Mouse (Mus musculus) forebrain, embryonic 12.5 days (tissue): Measurements from ENCODE around the gene Tgfbr3l. TPM values are rescaled to one million over a fixed set of nuclear protein-coding genes. Genes with fewer than 3 reads are reported as not detected.

Experiments
- ATAC-seq: fragments of 200-750 bp; cut with Nextera tagmentation; 2 replicates; pipeline ENCODE4 v1.8.0; 2017; ENCODE audit warnings: moderate TSS enrichment; ENCODE audit not compliant: low FRiP score
- H3K27ac ChIP-seq: fragments of 300-500 bp; sonication (generic); 2 replicates; pipeline ENCODE4 v1.5.1; 2016; ENCODE audit warnings: mild to moderate bottlenecking
- H3K27me3 ChIP-seq: fragments of 300-500 bp; sonication (generic); 2 replicates; pipeline ENCODE4 v1.6.1; 2016; ENCODE audit warnings: mild to moderate bottlenecking
- H3K36me3 ChIP-seq: fragments of 300-500 bp; sonication (generic); replicated peaks from 2 replicates; pipeline ENCODE4 v1.6.1; 2016; ENCODE audit warnings: mild to moderate bottlenecking
- H3K4me1 ChIP-seq: fragments of 300-500 bp; sonication (generic); 2 replicates; pipeline ENCODE4 v1.6.1; 2016
- H3K4me2 ChIP-seq: fragments of 300-500 bp; sonication (generic); 2 replicates; pipeline ENCODE4 v1.6.1; 2016; ENCODE audit warnings: mild to moderate bottlenecking, moderate library complexity
- H3K4me3 ChIP-seq: fragments of 300-500 bp; sonication (generic); replicated peaks from 2 replicates; pipeline ENCODE4 v1.5.1; 2016; ENCODE audit warnings: mild to moderate bottlenecking
- H3K9ac ChIP-seq: fragments of 300-500 bp; sonication (generic); 2 replicates; pipeline ENCODE4 v1.6.1; 2016; ENCODE audit warnings: mild to moderate bottlenecking
- H3K9me3 ChIP-seq: fragments of 300-500 bp; sonication (generic); 2 replicates; pipeline ENCODE4 v1.6.1; 2016
- WGBS: fragments of 180-500 bp; shearing (Covaris S2); methylation state at CpG from one replicate; pipeline ENCODE4 v1.1.7; 2016; 5-methylcytosine and 5-hydroxymethylcytosine counted together
- polyA plus RNA-seq: library from polyadenylated mRNA; unstranded; fragments of >200 nt; fragmentation: Nextera tagmentation; extraction: Ambion mirVana; gene quantifications from 2 replicates; pipeline ENCODE4 v1.2.1, GENCODE M21; 2016

The Tgfbr3l gene
- polyA plus RNA-seq, result 3.7 and 4.5 TPM in 2 replicates

GRCm38 (mm10) chr8:4247951-4248540 is at the start of gene Tgfbr3l:
Gene Tgfbr3l, plus strand, starts transcription at chr8:4248214.
- no peak within 1 kb of the TSS for H3K4me2 ChIP-seq
- H3K4me3 ChIP-seq, result no peak within 1 kb of the TSS
- peaks cover 57% of the 10 kb centered on the region for H3K36me3 ChIP-seq
- no peak for ATAC-seq
- 76% methylated on average over 15 of the region's 15 CpGs for WGBS
- no peaks in the 10 kb centered on the region for H3K9me3 ChIP-seq
- H3K9ac ChIP-seq, result 0 out of 2 replicates have a peak within 1 kb of the TSS, but pooled peaks have one; percentile 29
- no peak within 1 kb of the TSS for H3K27ac ChIP-seq
- peaks cover 19% of the 10 kb centered on the region for H3K4me1 ChIP-seq
- peaks cover 21% of the 10 kb centered on the region for H3K27me3 ChIP-seq

GRCm38 (mm10) chr8:4201321-4201720 is 46.7 kb upstream of the Tgfbr3l start:
- H3K4me1 ChIP-seq, result peaks cover 9% of the 10 kb centered on the region
- H3K9me3 ChIP-seq, result no peaks in the 10 kb centered on the region
- H3K27ac ChIP-seq, result no peak overlapping the region
- peaks cover 19% of the 10 kb centered on the region for H3K36me3 ChIP-seq
- ATAC-seq, result no peak
- 72% methylated on average over 2 of the region's 2 CpGs for WGBS
- peaks cover 31% of the 10 kb centered on the region for H3K27me3 ChIP-seq
- no peak overlapping the region for H3K4me3 ChIP-seq
- no peak overlapping the region for H3K4me2 ChIP-seq
- H3K9ac ChIP-seq, result no peak overlapping the region

GRCm38 (mm10) chr8:4205246-4206123 is 42.5 kb upstream of the Tgfbr3l start:
- ATAC-seq, result no peak
- Histone ChIP-seq H3K9ac (no peak overlapping the region), H3K4me3 (no peak overlapping the region), H3K4me2 (no peak overlapping the region; the same call in 1 of the 2 replicates), H3K36me3 (peaks cover 54% of the 10 kb centered on the region), H3K27me3 (peaks cover 45% of the 10 kb centered on the region), H3K4me1 (peaks cover 18% of the 10 kb centered on the region), H3K9me3 (no peaks in the 10 kb centered on the region), H3K27ac (no peak overlapping the region)
- 14% methylated on average over 37 of the region's 38 CpGs for WGBS

- Histone ChIP-seq H3K4me3 (no peak overlapping the region), H3K4me1 (peaks cover 18% of the 10 kb centered on the region), H3K27me3 (peaks cover 45% of the 10 kb centered on the region), H3K27ac (no peak overlapping the region), H3K9ac (0 out of 2 replicates have a peak overlapping the region, but pooled peaks have one; percentile 7), H3K4me2 (peak overlapping the region; percentile 10; the same call in 1 of the 2 replicates), H3K9me3 (no peaks in the 10 kb centered on the region), H3K36me3 (peaks cover 61% of the 10 kb centered on the region)
- ATAC-seq, result no peak; the same call in 1 of the 2 replicates
- 8% methylated on average over 44 of the region's 44 CpGs for WGBS
These were observed 41.6 kb upstream of the Tgfbr3l start for GRCm38 (mm10) chr8:4206182-4207015.

GRCm38 (mm10) chr8:4207016-4207350 is 41.0 kb upstream of the Tgfbr3l start:
- H3K4me2 ChIP-seq, result no peak overlapping the region
- 55% methylated on average over 2 of the region's 2 CpGs for WGBS
- peaks cover 45% of the 10 kb centered on the region for H3K27me3 ChIP-seq
- H3K27ac ChIP-seq, result no peak overlapping the region
- H3K36me3 ChIP-seq, result peaks cover 55% of the 10 kb centered on the region
- no peaks in the 10 kb centered on the region for H3K9me3 ChIP-seq
- peaks cover 18% of the 10 kb centered on the region for H3K4me1 ChIP-seq
- 0 out of 2 replicates have a peak overlapping the region, but pooled peaks have one; percentile 7 for H3K9ac ChIP-seq
- H3K4me3 ChIP-seq, result no peak overlapping the region
- no peak for ATAC-seq

GRCm38 (mm10) chr8:4211097-4211496 is 36.9 kb upstream of the Tgfbr3l start:
- Histone ChIP-seq H3K4me1 (peaks cover 47% of the 10 kb centered on the region), H3K9ac (no peak overlapping the region), H3K27ac (no peak overlapping the region), H3K36me3 (peaks cover 43% of the 10 kb centered on the region), H3K9me3 (no peaks in the 10 kb centered on the region), H3K4me3 (no peak overlapping the region), H3K4me2 (no peak overlapping the region), H3K27me3 (peaks cover 22% of the 10 kb centered on the region)
- no peak for ATAC-seq
- WGBS, result 73% methylated on average over 6 of the region's 6 CpGs

- peak; percentile 4; the same call in 1 of the 2 replicates for ATAC-seq
- H3K9me3 ChIP-seq, result no peaks in the 10 kb centered on the region
- H3K27ac ChIP-seq, result 0 out of 2 replicates have a peak overlapping the region, but pooled peaks have one; percentile 20
- peaks cover 6% of the 10 kb centered on the region; the same call in 1 of the 2 replicates for H3K27me3 ChIP-seq
- H3K4me2 ChIP-seq, result peak overlapping the region; percentile 84
- peak overlapping the region; percentile 43 for H3K4me3 ChIP-seq
- H3K9ac ChIP-seq, result peak overlapping the region; percentile 60
- 2% methylated on average over 25 of the region's 25 CpGs for WGBS
- peaks cover 32% of the 10 kb centered on the region for H3K36me3 ChIP-seq
- peaks cover 43% of the 10 kb centered on the region for H3K4me1 ChIP-seq
These were observed 35.2 kb upstream of the Tgfbr3l start for GRCm38 (mm10) chr8:4212809-4213209.

GRCm38 (mm10) chr8:4213210-4214005 is 34.6 kb upstream of the Tgfbr3l start:
- H3K27ac ChIP-seq, result peak overlapping the region; percentile 53; the same call in 1 of the 2 replicates
- peak overlapping the region; percentile 43 for H3K4me3 ChIP-seq
- H3K27me3 ChIP-seq, result peaks cover 5% of the 10 kb centered on the region; the same call in 1 of the 2 replicates
- peak overlapping the region; percentile 84 for H3K4me2 ChIP-seq
- H3K4me1 ChIP-seq, result peaks cover 43% of the 10 kb centered on the region
- H3K9ac ChIP-seq, result peak overlapping the region; percentile 60
- no peaks in the 10 kb centered on the region for H3K9me3 ChIP-seq
- peaks cover 27% of the 10 kb centered on the region for H3K36me3 ChIP-seq
- 4% methylated on average over 18 of the region's 18 CpGs for WGBS
- ATAC-seq, result peak; percentile 13

- Histone ChIP-seq H3K4me2 (peak overlapping the region; percentile 84), H3K36me3 (peaks cover 20% of the 10 kb centered on the region), H3K27me3 (peaks cover 5% of the 10 kb centered on the region; the same call in 1 of the 2 replicates), H3K4me1 (peaks cover 43% of the 10 kb centered on the region), H3K4me3 (peak overlapping the region; percentile 43), H3K9me3 (no peaks in the 10 kb centered on the region), H3K9ac (peak overlapping the region; percentile 60; the same call in 1 of the 2 replicates), H3K27ac (0 out of 2 replicates have a peak overlapping the region, but pooled peaks have one; percentile 53)
- peak; percentile 10; the same call in 1 of the 2 replicates for ATAC-seq
- 12% methylated on average over 33 of the region's 33 CpGs for WGBS
These were observed 33.7 kb upstream of the Tgfbr3l start for GRCm38 (mm10) chr8:4214006-4214980.

GRCm38 (mm10) chr8:4216296-4216695 is 31.7 kb upstream of the Tgfbr3l start:
- peak overlapping the region; percentile 57 for H3K4me3 ChIP-seq
- no peaks in the 10 kb centered on the region for H3K9me3 ChIP-seq
- H3K36me3 ChIP-seq, result no peaks in the 10 kb centered on the region; the same call in 1 of the 2 replicates
- H3K27me3 ChIP-seq, result peaks cover 8% of the 10 kb centered on the region; the same call in 1 of the 2 replicates
- peak overlapping the region; percentile 79 for H3K9ac ChIP-seq
- H3K4me1 ChIP-seq, result peaks cover 43% of the 10 kb centered on the region
- H3K27ac ChIP-seq, result peak overlapping the region; percentile 88
- ATAC-seq, result 0 out of 2 replicates have a peak, but pooled peaks have one; percentile 0
- 5% methylated on average over 18 of the region's 18 CpGs for WGBS
- peak overlapping the region; percentile 84 for H3K4me2 ChIP-seq
